Comparison of ENCODE assay signal across 28 mouse cellular contexts in genomic region chr6:112219641-112220040, GRCm38 (mm10). TPM values are rescaled to one million over a fixed set of nuclear protein-coding genes. Genes with fewer than 3 reads are reported as not detected.
"Had no signal": no experiment of that assay in that cellular context is flagged by ENCODE, and none has a peak within 500 bp of the region (broad histone marks: within the 10 kb centered on the region; RNA-seq: fewer than 3 reads in every experiment).

No protein-coding gene starts in this region.

- H3K9ac ChIP-seq: heart, embryonic 13.5 days; heart, embryonic 15.5 days; hindbrain, embryonic 12.5 days; hindbrain, embryonic 14.5 days; intestine, embryonic 15.5 days; kidney, embryonic 15.5 days; limb, embryonic 12.5 days had no signal

- H3K27me3 ChIP-seq: heart, embryonic 13.5 days; heart, embryonic 15.5 days; hindbrain, embryonic 12.5 days; intestine, embryonic 15.5 days; kidney, embryonic 15.5 days; limb, embryonic 12.5 days had no signal

- H3K9me3 ChIP-seq: heart, embryonic 13.5 days; heart, embryonic 15.5 days; hindbrain, embryonic 10.5 days; hindbrain, embryonic 12.5 days; intestine, embryonic 15.5 days; kidney, embryonic 15.5 days; limb, embryonic 10.5 days; limb, embryonic 12.5 days had no signal

- H3K27ac ChIP-seq: gastrocnemius, adult 2 months; heart, embryonic 13.5 days; heart, embryonic 15.5 days; hindbrain, embryonic 10.5 days; hindbrain, embryonic 12.5 days; hindbrain, embryonic 14.5 days; intestine, embryonic 15.5 days; kidney, embryonic 15.5 days; layer of hippocampus, adult 2 months; left cerebral cortex, adult 2 months; limb, embryonic 10.5 days; limb, embryonic 12.5 days had no signal

- H3K4me1 ChIP-seq: heart, embryonic 13.5 days; heart, embryonic 15.5 days; hindbrain, embryonic 10.5 days; hindbrain, embryonic 12.5 days; intestine, embryonic 15.5 days; kidney, embryonic 15.5 days; limb, embryonic 10.5 days; limb, embryonic 12.5 days had no signal

- H3K36me3 ChIP-seq: heart, embryonic 13.5 days; heart, embryonic 15.5 days; hindbrain, embryonic 10.5 days; hindbrain, embryonic 12.5 days; intestine, embryonic 15.5 days; kidney, embryonic 15.5 days; limb, embryonic 10.5 days; limb, embryonic 12.5 days had no signal

- ATAC-seq: forebrain, embryonic 16.5 days; hindbrain, embryonic 16.5 days; inflammation-experienced regulatory T-cells, adult 6 months; intestine, embryonic 15.5 days; intestine, postnatal 0 days had no signal

- H3K4me2 ChIP-seq: heart, embryonic 11.5 days; heart, embryonic 13.5 days; heart, embryonic 15.5 days; hindbrain, embryonic 12.5 days; hindbrain, embryonic 14.5 days; intestine, embryonic 15.5 days; kidney, embryonic 15.5 days; limb, embryonic 12.5 days had no signal

- H3K4me3 ChIP-seq: gastrocnemius, adult 2 months; heart, embryonic 13.5 days; heart, embryonic 15.5 days; hindbrain, embryonic 10.5 days; hindbrain, embryonic 12.5 days; intestine, embryonic 15.5 days; kidney, embryonic 15.5 days; layer of hippocampus, adult 2 months; left cerebral cortex, adult 2 months; limb, embryonic 10.5 days; limb, embryonic 12.5 days had no signal

- DNase-seq: gastrocnemius, adult 2 months; gastrocnemius, postnatal 10 days; gastrocnemius, postnatal 25 days; heart, adult 18-20 months; heart, postnatal 10 days; heart, postnatal 4 days; kidney, adult 18-20 months; kidney, adult 9 months; kidney, postnatal 14 days; kidney, postnatal 4 days; liver had no signal

RNA-seq across cellular contexts. Expression of gene Lmcd1, which starts 53.9 kb away (rescaled TPM):
- total RNA-seq: granulocyte monocyte progenitor cell, adult 5-6 weeks had no signal
- polyA plus RNA-seq: inflammation-experienced regulatory T-cells, adult 6 months had no signal
